Mouse (Mus musculus): ENCODE results near the gene Gar1.

Gene Gar1

GRCm38 (mm10) chr3:129803765-129804164 is 27.4 kb downstream of the Gar1 start, which contains the start of gene Lrit3:
Lrit3 (minus strand) TSS chr3:129804030.
- DNase-seq (ENCODE audit: low spot score in 2 of 2), result no peak

DNA sequence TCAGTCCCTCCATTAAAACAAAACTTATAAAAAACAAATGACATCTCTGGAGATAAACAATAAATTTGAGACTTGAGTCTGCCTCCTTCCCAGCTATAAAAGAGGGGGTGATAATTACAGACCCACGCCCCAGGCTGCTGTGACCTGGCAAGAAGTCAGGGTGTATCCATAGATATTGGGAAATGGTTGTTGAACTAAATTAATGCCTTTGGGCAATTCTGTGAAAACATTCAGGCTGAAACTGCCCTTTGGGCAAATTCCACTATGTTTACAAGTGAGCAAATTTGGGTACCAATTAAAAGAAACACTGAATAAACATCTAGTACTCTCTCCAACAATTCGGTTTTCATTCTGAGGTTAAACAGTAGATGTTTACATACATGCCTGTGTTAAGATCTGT is 32.2 kb downstream of the Gar1 start:
- DNase-seq (ENCODE audit: low spot score in 2 of 2), result no peak

DNA sequence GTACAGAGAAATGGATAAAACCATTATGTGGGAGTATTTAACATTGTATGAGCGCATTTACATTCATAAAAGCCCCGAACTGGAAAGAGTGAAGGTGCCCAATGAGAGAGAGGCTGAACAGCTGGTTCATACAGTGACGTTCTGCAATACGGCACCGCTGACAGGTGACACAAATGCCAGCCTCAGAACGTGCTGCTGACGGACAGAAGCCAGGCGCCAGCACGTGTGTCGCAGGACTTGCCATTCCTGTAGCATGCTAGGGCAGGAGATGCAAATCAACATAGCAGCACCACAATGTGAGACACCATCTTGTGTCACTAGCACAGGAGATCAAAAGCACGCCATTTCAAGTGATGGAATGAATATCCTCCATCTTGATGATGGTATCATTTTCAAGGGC is 32.6 kb downstream of the Gar1 start:
- DNase-seq (ENCODE audit: low spot score in 2 of 2), result no peak

GRCm38 (mm10) chr3:129797341-129797740 is 33.9 kb downstream of the Gar1 start:
- no peak for DNase-seq (ENCODE audit: low spot score in 2 of 2)

DNA sequence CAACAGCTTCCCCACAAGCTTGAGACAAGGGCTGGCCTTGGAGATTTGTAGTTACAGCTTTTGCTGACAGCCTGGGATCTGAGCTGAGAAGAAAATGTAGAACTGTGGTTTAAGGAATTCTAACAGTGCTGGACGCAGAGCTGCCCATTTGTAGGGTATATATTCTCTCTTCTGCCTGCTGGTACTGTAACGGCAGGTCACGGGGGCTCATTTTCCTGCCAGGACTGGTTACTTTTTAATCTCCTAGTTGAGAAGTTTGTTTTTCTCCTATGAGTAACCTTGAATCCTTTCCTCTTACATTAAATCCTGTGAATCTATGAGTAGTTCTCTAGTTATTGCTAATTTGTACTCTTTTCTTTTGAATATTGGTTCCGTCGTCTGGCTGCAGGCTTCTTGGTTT is 37.4 kb downstream of the Gar1 start:
- DNase-seq (ENCODE audit: low spot score in 2 of 2), result no peak

DNA sequence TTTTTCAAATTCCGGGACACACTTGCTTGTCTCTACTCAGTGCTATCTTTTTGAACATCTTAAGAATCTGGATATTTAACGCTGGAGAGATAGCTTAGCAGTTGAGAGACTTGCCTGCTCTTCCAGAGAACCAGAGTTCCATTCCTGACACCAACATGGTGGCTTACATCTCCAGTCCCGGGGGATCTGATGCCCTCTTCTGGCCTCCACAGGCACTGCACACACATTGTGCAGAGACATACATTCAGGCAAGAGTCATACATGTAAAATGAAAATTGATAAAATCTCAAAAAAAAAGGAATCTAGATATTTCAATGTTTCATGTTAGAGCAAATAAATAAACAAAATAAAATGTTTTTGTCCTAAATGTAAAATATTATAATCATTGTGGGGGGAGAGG is 48.5 kb downstream of the Gar1 start:
- no peak for DNase-seq (ENCODE audit: low spot score in 2 of 2)

- no peak for DNase-seq (ENCODE audit: low spot score in 2 of 2)
These were observed 49.8 kb downstream of the Gar1 start for GRCm38 (mm10) chr3:129781435-129781834.

Data from cerebellum, postnatal 4 days (tissue).